Mouse (Mus musculus): ENCODE data around the gene Armc3. TPM values are rescaled to one million over a fixed set of nuclear protein-coding genes. Genes with fewer than 3 reads are reported as not detected.
A peak's percentile ranks its signal among the peaks of the same experiment; 100 is the strongest.
"Not testable (repeated sequence)": the region's sequence is repeated elsewhere in the genome, so short reads cannot be mapped to it uniquely, and the experiment has no call there.

Gene Armc3
- total RNA-seq, 2 experiments from 2014 or later = not detected

- no peak for DNase-seq
These were observed 70.9 kb downstream of the Armc3 start for GRCm38 (mm10) chr2:19269955-19270354.

GRCm38 (mm10) chr2:19270709-19271120 is 71.6 kb downstream of the Armc3 start:
- intact Hi-C loops (cut with DNase I) = loop anchor here (10.0 kb wide), 1 partner anchor 276 kb away; the partner anchor contains the start of genes 4930426L09Rik and Pip4k2a
- DNase-seq = no peak

More at GRCm38 (mm10) chr2:19269955-19270354, 70.9 kb downstream of the Armc3 start:
- intact Hi-C loops (cut with DNase I) = loop anchor here (10.0 kb wide), 1 partner anchor 275 kb away; the partner anchor contains the start of genes 4930426L09Rik and Pip4k2a

DNA sequence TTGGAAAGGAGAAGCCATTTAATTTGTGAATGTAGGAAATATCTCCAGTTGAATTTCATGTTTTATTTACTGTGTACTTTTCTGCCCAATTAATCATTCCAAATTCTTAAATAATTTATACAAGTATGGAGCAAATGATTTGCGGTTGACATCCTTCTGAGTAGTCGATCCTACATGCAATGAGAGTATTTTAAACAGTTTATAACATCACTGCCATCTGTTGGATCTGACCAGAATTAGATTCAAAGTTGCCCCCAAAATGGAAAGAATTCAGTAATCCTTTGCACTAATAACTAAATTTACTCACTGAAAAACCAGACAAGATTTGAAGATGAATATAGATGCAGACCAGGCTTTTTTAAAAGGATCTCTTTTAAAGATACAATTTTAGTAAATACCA is 75.5 kb downstream of the Armc3 start:
- no peak for DNase-seq
- intact Hi-C loops (cut with DNase I) = loop anchor here (10.0 kb wide), 1 partner anchor 280 kb away; the partner anchor contains the start of genes 4930426L09Rik and Pip4k2a

GRCm38 (mm10) chr2:19275602-19276539 is 76.8 kb downstream of the Armc3 start:
- intact Hi-C loops (cut with DNase I) = loop anchor here (2.0 to 10.0 kb wide), 5 partner anchors 281 to 1244 kb away; partner anchors contain the start of genes 4930426L09Rik, Dnajc1 and Pip4k2a
- DNase-seq = peak; percentile 81 to 92

GRCm38 (mm10) chr2:19280331-19280730 is 81.2 kb downstream of the Armc3 start:
- intact Hi-C loops (cut with DNase I) = no loop called here
- no peak for DNase-seq

DNA sequence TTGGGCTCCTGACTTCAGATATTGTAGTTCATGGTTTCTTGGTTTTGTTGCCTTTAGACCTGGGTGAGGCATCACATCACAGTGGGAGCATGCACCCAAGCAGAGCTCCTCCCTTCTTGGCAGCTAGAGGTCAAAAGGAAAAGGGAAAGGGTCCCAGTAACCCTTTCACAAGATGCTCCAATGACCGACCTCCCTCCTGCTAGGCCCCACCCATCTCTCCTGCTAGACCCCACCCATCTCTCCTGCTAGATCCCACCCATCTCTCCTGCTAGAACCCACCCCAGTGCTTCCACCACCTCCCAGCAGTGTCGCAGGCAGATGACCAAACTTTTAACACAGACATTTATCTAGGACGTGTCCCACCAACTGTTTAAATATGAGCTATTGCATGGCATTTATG is 93.3 kb downstream of the Armc3 start:
- intact Hi-C loops (cut with DNase I) = no loop called here
- no peak for DNase-seq

GRCm38 (mm10) chr2:19300345-19301089 is 101.4 kb downstream of the Armc3 start:
- intact Hi-C loops (cut with DNase I) = no loop called here
- DNase-seq = no peak

DNA sequence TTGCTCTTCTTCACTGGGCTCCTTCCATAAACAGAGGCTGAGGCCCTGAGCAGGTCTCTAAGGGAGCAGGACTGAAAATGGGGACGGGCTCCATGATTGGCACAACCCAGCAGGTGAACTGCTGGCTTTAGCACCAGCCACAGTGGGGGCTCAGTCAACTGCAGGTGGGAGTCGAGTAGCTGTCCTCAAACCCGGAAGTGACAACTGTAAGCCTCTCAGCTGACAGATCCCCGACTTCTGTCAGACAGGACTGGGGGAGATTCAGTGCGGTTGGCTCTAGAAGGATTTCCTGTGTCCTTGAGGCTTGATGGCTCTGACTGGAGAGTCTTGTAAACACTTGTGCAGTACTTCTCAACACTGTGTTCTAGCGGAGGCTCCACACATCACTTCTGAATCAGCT is 102.1 kb downstream of the Armc3 start:
- DNase-seq = no peak
- intact Hi-C loops (cut with DNase I) = no loop called here

DNA sequence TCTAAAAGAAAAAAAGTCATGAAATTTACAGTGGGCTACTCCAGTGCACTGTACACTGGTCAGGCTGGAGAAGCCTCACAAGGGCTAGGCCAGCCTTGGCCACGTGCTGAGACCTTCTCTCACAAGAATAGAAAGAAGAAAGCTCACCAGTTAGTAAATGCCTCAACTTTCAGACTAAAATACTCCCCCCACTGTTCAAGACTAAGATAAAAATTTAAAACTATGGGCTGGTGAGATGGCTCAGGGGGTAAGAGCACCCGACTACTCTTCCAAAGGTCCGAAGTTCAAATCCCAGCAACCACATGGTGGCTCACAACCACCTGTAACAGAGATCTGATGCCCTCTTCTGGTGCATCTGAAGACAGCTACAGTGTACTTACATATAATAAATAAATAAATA is 104.0 kb downstream of the Armc3 start:
- DNase-seq; intact Hi-C loops (cut with DNase I): not testable (repeated sequence)

GRCm38 (mm10) chr2:19310498-19310897 is 111.4 kb downstream of the Armc3 start:
- DNase-seq = no peak
- intact Hi-C loops (cut with DNase I) = no loop called here

- intact Hi-C loops (cut with DNase I) = no loop called here
- DNase-seq = no peak
These were observed 117.0 kb downstream of the Armc3 start for GRCm38 (mm10) chr2:19316056-19316455.

DNA sequence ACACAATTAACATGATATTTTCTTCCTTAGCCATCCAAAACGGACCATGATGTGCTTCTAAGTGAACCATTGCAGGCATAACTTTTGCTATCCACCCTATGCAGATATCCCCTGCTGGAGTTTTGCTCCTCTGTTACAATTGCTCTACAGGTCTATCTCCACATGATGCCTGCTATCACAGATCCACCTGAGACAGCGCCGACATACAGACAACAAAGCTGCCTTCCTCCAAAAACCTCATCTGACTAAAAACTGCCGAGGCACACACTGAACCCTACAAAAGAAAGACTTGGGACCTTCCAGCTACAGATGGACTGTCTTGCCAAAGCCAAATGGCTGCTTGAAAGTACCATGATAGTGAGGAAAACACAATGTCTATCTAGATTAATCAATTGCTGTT is 117.6 kb downstream of the Armc3 start:
- intact Hi-C loops (cut with DNase I) = no loop called here
- no peak for DNase-seq

GRCm38 (mm10) chr2:19317151-19317812 is 118.2 kb downstream of the Armc3 start:
- intact Hi-C loops (cut with DNase I); DNase-seq: not testable (repeated sequence)

DNA sequence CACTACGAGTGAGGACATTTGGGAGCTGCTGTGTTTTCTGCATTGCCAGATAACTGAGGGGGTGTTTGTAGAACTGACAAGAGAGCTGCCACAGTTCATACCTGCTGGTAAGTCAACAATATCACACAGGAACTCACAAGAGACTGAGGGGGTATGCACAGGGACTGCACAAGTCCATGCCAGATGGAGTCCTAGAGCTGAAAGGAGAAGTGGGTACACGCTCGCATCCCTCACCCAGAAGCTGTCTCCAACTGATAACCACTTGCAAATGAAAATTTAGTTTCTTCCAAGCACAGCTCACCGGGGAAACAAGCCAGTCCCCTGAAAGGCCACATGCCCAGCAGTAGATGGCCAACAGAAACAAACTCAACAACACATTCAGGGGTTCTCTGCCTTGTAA is 119.4 kb downstream of the Armc3 start:
- intact Hi-C loops (cut with DNase I) = no loop called here

DNA sequence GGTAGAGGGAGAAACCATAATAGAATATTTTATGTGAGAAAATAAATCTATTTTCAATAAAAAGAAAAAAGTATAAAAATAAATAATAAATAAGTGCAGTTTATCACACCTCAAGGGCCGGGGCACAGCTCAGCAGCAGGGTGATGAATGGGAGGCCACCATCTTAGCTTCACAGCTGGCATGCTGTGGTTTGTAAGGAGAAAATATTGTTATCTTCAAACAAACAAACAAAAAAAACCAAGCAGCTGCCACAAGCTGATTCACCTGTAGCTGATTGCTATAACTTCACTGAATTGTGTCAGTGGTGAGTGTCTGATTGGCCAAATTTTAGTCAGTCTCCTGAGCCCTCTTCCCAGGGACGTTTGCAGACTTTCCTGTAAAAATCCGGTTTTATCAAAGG is 120.2 kb downstream of the Armc3 start:
- no peak for DNase-seq
- intact Hi-C loops (cut with DNase I) = no loop called here

More for the DNA sequence above, 119.4 kb downstream of the Armc3 start:
- DNase-seq = no peak

DNA sequence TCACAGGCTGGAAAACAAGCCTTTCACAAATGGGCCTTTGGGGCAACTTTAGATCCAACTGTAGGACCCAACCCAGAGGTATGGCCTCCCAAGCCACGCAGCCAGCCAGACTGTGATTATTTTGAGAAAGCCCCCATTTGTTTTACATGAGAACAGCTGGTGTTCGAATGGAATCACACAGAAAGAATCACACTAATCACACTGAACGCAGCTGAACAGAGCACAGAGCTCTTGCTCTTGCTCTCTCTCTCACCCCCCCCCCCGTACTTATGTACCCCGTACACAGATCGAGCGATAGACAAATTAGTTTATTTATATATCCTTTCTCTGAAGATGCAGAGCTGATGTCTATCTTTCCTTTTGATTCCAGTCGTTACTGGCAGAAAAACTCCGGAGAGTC is 123.3 kb downstream of the Armc3 start:
- intact Hi-C loops (cut with DNase I) = no loop called here
- DNase-seq = no peak

- intact Hi-C loops (cut with DNase I) = no loop called here
- no peak for DNase-seq
These were observed 127.3 kb downstream of the Armc3 start for GRCm38 (mm10) chr2:19326376-19326775.

DNA sequence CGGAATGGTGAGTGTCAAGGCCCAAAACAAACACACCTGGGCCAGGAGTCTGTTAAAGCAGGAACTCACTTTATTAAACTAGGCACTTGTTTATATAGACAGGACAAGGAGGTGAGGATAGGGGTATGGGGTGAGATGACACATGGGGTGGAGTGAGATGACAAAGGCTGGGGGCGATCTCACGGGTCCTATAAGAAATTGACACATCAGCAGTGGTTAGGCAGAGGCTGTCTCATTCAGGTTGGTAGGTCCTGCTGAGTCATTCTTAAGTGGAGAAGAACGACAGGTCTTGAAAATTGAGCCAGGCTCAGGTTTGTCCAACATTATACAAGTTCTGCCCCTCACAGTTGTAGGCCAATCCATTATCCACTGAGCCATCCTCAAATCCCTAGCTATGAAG is 128.7 kb downstream of the Armc3 start:
- intact Hi-C loops (cut with DNase I) = no loop called here
- DNase-seq = no peak

- DNase-seq = peak; percentile 8 to 12
- intact Hi-C loops (cut with DNase I) = loop anchor here (2.0 to 10.0 kb wide), 3 partner anchors 471 to 1319 kb away; no protein-coding TSS in a partner anchor
These were observed 145.0 kb downstream of the Armc3 start for GRCm38 (mm10) chr2:19343901-19344635.
